Mouse (Mus musculus) cortical plate, adult 2 months (tissue): ENCODE measurements around the gene Dapk3.

ENCODE experiments used
- CTCF ChIP-seq: fragments of 200-500 bp; IDR thresholded peaks from 2 replicates; pipeline ENCODE4 v1.5.1; 2011; ENCODE audit warnings: mild to moderate bottlenecking, control low read depth, low read length; ENCODE audit not compliant: insufficient read depth; ENCODE audit errors: extremely low read depth
- POLR2A ChIP-seq: fragments of 200-500 bp; IDR thresholded peaks from 2 replicates; pipeline ENCODE4 v1.6.1; 2011; ENCODE audit warnings: mild to moderate bottlenecking, low read length, control low read depth; ENCODE audit not compliant: insufficient read depth; ENCODE audit errors: extremely low read depth

- TF ChIP-seq POLR2A (no peak), CTCF (no peak)
These were observed 59.2 kb downstream of the Dapk3 start for GRCm38 (mm10) chr10:81242021-81242420.
